Mouse (Mus musculus): ENCODE results near the gene Ralgps2.

- TF ChIP-seq EP300 (IDR thresholded peaks at IDR 0.05; ENCODE audit: low read depth) (no peak), CTCF (IDR thresholded peaks at IDR 0.05; ENCODE audit: low read depth) (no peak)
Measured at GRCm38 (mm10) chr1:156775190-156775589, 164.2 kb downstream of the Ralgps2 start.
